Mouse (Mus musculus) heart, adult 2 months (tissue): ENCODE measurements at regions not wholly inside any gene's neighbourhood (a gene's known extent, or its start where the extent isn't known, plus 50 kb on each side); places are given as distances from the start of the nearest gene placed in this dataset.

ENCODE experiments used
- DNase-seq, 2 experiments: peaks; one replicate each; pipeline ENCODE4 v3.0.0; 2021
- H3K27ac ChIP-seq: fragments of 200-600 bp; 2 replicates; pipeline ENCODE4 v1.8.1; 2022
- H3K27me3 ChIP-seq: fragments of 200-500 bp; 2 replicates; pipeline ENCODE4 v1.6.1; 2012; ENCODE audit warnings: mild to moderate bottlenecking, low read length, inconsistent platforms, mixed read lengths; ENCODE audit not compliant: control insufficient read depth, insufficient read depth
- H3K36me3 ChIP-seq: fragments of 200-500 bp; 2 replicates; pipeline ENCODE4 v1.6.1; 2012; ENCODE audit warnings: low read length, inconsistent platforms; ENCODE audit not compliant: control insufficient read depth, insufficient read depth
- H3K4me1 ChIP-seq: fragments of 200-500 bp; 2 replicates; pipeline ENCODE4 v1.6.1; 2011; ENCODE audit warnings: low read length; ENCODE audit not compliant: control insufficient read depth, insufficient read depth
- H3K4me3 ChIP-seq: fragments of 200-600 bp; 2 replicates; pipeline ENCODE4 v1.8.1; 2022
- H3K79me2 ChIP-seq: fragments of 200-500 bp; replicated peaks from 2 replicates; pipeline ENCODE4 v1.6.1; 2012; ENCODE audit warnings: mild to moderate bottlenecking, inconsistent platforms, low read length, moderate library complexity, mixed read lengths; ENCODE audit not compliant: control insufficient read depth, insufficient read depth
- H3K9ac ChIP-seq: fragments of 200-500 bp; 2 replicates; pipeline ENCODE4 v1.6.1; 2012; ENCODE audit warnings: low read depth, mild to moderate bottlenecking, control low read depth, inconsistent platforms, low read length, mixed read lengths
- CTCF ChIP-seq: fragments of 200-600 bp; IDR thresholded peaks from 2 replicates; pipeline ENCODE4 v1.8.1; 2022; ENCODE audit warnings: antibody characterized with exemption, mild to moderate bottlenecking, moderate library complexity
- EP300 ChIP-seq: fragments of 200-500 bp; IDR thresholded peaks from 2 replicates; pipeline ENCODE4 v1.6.1; 2011; ENCODE audit warnings: low read depth, low read length, control low read depth; ENCODE audit not compliant: insufficient read depth
- POLR2A ChIP-seq: fragments of 200-500 bp; IDR thresholded peaks from 2 replicates; pipeline ENCODE4 v1.6.1; 2011; ENCODE audit warnings: mild to moderate bottlenecking, low read depth, low read length, control low read depth; ENCODE audit not compliant: insufficient read depth
- WGBS: fragments of 180-500 bp; shearing (Covaris S2); methylation state at CpG from one replicate; pipeline ENCODE4 v1.1.7; 2018; 5-methylcytosine and 5-hydroxymethylcytosine counted together
- intact Hi-C: fragments of 180-260 bp; cut with DNase I; formaldehyde crosslinking; loops from one replicate; pipeline ENCODE4 v1.15.1; 2025

- Histone ChIP-seq H3K9ac (no peak overlapping the region), H3K79me2 (no peaks in the 10 kb centered on the region), H3K36me3 (no peaks in the 10 kb centered on the region), H3K4me1 (no peaks in the 10 kb centered on the region; the same call in none of the 2 replicates), H3K27ac (no peak overlapping the region), H3K27me3 (no peaks in the 10 kb centered on the region), H3K4me3 (no peak overlapping the region)
- TF ChIP-seq POLR2A: no peak
- no peak for TF ChIP-seq EP300
- no peak for TF ChIP-seq CTCF
- DNase-seq: no peak
- intact Hi-C loops: no loop called here
- 40% methylated on average over 2 of the region's 2 CpGs for WGBS
These were observed 362.0 kb downstream of the Plk2 start for GRCm38 (mm10) chr13:110756877-110757276.

- H3K9ac ChIP-seq: no peak overlapping the region
- intact Hi-C loops: no loop called here
- H3K4me1 ChIP-seq: no peaks in the 10 kb centered on the region
- TF ChIP-seq POLR2A (no peak), CTCF (no peak), EP300 (no peak)
- no peaks in the 10 kb centered on the region for H3K27me3 ChIP-seq
- no peaks in the 10 kb centered on the region for H3K79me2 ChIP-seq
- H3K4me3 ChIP-seq: no peak overlapping the region
- no peak overlapping the region for H3K27ac ChIP-seq
- H3K36me3 ChIP-seq: no peaks in the 10 kb centered on the region
- no peak for DNase-seq
These were observed 374.4 kb downstream of the Plk2 start for GRCm38 (mm10) chr13:110769210-110769609.

GRCm38 (mm10) chr13:110775251-110775650 lies 380.4 kb downstream of the Plk2 start:
- intact Hi-C loops: no loop called here
- H3K27ac ChIP-seq: no peak overlapping the region
- TF ChIP-seq POLR2A (no peak), CTCF (no peak), EP300 (no peak)

GRCm38 (mm10) chr13:110784162-110784785 lies 389.4 kb downstream of the Plk2 start:
- intact Hi-C loops: no loop called here
- Histone ChIP-seq H3K27me3 (no peaks in the 10 kb centered on the region), H3K9ac (no peak overlapping the region), H3K79me2 (no peaks in the 10 kb centered on the region), H3K36me3 (no peaks in the 10 kb centered on the region), H3K4me1 (no peaks in the 10 kb centered on the region), H3K4me3 (no peak overlapping the region), H3K27ac (no peak overlapping the region)
- no peak for DNase-seq
- 67% methylated on average over 12 of the region's 12 CpGs for WGBS
- TF ChIP-seq CTCF (no peak), POLR2A (no peak), EP300 (no peak)

More at GRCm38 (mm10) chr13:110775251-110775650, 380.4 kb downstream of the Plk2 start:
- Histone ChIP-seq H3K79me2 (no peaks in the 10 kb centered on the region), H3K27me3 (no peaks in the 10 kb centered on the region), H3K36me3 (no peaks in the 10 kb centered on the region), H3K9ac (no peak overlapping the region), H3K4me1 (no peaks in the 10 kb centered on the region), H3K4me3 (no peak overlapping the region)
- DNase-seq: no peak

- no peaks in the 10 kb centered on the region for H3K4me1 ChIP-seq
- TF ChIP-seq CTCF: no peak
- no peak for TF ChIP-seq POLR2A
- no peak for TF ChIP-seq EP300
- intact Hi-C loops: no loop called here
- DNase-seq: no peak
- no peaks in the 10 kb centered on the region for H3K27me3 ChIP-seq
- no peak overlapping the region for H3K27ac ChIP-seq
- H3K79me2 ChIP-seq: no peaks in the 10 kb centered on the region
- no peak overlapping the region for H3K4me3 ChIP-seq
- no peak overlapping the region for H3K9ac ChIP-seq
- H3K36me3 ChIP-seq: no peaks in the 10 kb centered on the region
- 61% methylated on average over 5 of the region's 5 CpGs for WGBS
These were observed 390.0 kb downstream of the Plk2 start for GRCm38 (mm10) chr13:110784822-110785221.

- intact Hi-C loops: no loop called here
- TF ChIP-seq POLR2A: no peak
- TF ChIP-seq CTCF: no peak
- TF ChIP-seq EP300: no peak
- WGBS: 24% methylated on average over 7 of the region's 7 CpGs
- H3K9ac ChIP-seq: no peak overlapping the region
- no peak overlapping the region for H3K4me3 ChIP-seq
- H3K36me3 ChIP-seq: no peaks in the 10 kb centered on the region
- DNase-seq: no peak
- H3K27ac ChIP-seq: no peak overlapping the region
- no peaks in the 10 kb centered on the region for H3K27me3 ChIP-seq
- H3K4me1 ChIP-seq: peaks cover 3% of the 10 kb centered on the region; the same call in 1 of the 2 replicates
- H3K79me2 ChIP-seq: no peaks in the 10 kb centered on the region
These were observed 403.5 kb downstream of the Plk2 start for GRCm38 (mm10) chr13:110798313-110798712.
